Mouse (Mus musculus): ENCODE measurements around the gene Wdr66.
A peak's percentile ranks its signal among the peaks of the same experiment; 100 is the strongest.

Wdr66 gene

GRCm38 (mm10) chr5:123272927-123273326 is 21.0 kb downstream of the Wdr66 start:
- DNase-seq, result no peak

- no peak for DNase-seq
Measured at GRCm38 (mm10) chr5:123276636-123277341, 24.9 kb downstream of the Wdr66 start.

- DNase-seq, result no peak
Measured at GRCm38 (mm10) chr5:123277342-123277701, 25.4 kb downstream of the Wdr66 start.

- DNase-seq, result no peak
Measured at GRCm38 (mm10) chr5:123277704-123278103, 25.8 kb downstream of the Wdr66 start.

- DNase-seq, result no peak
Measured at GRCm38 (mm10) chr5:123279248-123279647, 27.3 kb downstream of the Wdr66 start.

GRCm38 (mm10) chr5:123281336-123282136 is 29.6 kb downstream of the Wdr66 start:
- DNase-seq, result peak; percentile 62

- no peak for DNase-seq
Measured at GRCm38 (mm10) chr5:123285174-123285573, 33.3 kb downstream of the Wdr66 start.

- DNase-seq, result no peak
Measured at GRCm38 (mm10) chr5:123288079-123288478, 36.2 kb downstream of the Wdr66 start.

GRCm38 (mm10) chr5:123294653-123295052 is 42.8 kb downstream of the Wdr66 start:
- DNase-seq, result no peak

GRCm38 (mm10) chr5:123296224-123296806 is 44.4 kb downstream of the Wdr66 start:
- no peak for DNase-seq

- no peak for DNase-seq
Measured at GRCm38 (mm10) chr5:123296972-123297754, 45.3 kb downstream of the Wdr66 start.

- DNase-seq, result no peak
Measured at GRCm38 (mm10) chr5:123297830-123298229, 45.9 kb downstream of the Wdr66 start.

- no peak for DNase-seq
Measured at GRCm38 (mm10) chr5:123298526-123298925, 46.6 kb downstream of the Wdr66 start.

- DNase-seq, result no peak
Measured at GRCm38 (mm10) chr5:123300496-123301034, 48.7 kb downstream of the Wdr66 start.

GRCm38 (mm10) chr5:123301780-123302521 is 50.0 kb downstream of the Wdr66 start:
- DNase-seq, result peak; percentile 21

GRCm38 (mm10) chr5:123307630-123308282 is 55.9 kb downstream of the Wdr66 start:
- no peak for DNase-seq

GRCm38 (mm10) chr5:123309816-123310215 is 57.9 kb downstream of the Wdr66 start:
- DNase-seq, result no peak

- no peak for DNase-seq
Measured at GRCm38 (mm10) chr5:123310221-123310620, 58.3 kb downstream of the Wdr66 start.

- DNase-seq, result no peak
Measured at GRCm38 (mm10) chr5:123313058-123313630, 61.2 kb downstream of the Wdr66 start.

GRCm38 (mm10) chr5:123313851-123314380 is 62.0 kb downstream of the Wdr66 start:
- no peak for DNase-seq
